Mouse (Mus musculus): Measurements from ENCODE around the gene Phospho1. TPM values are rescaled to one million over a fixed set of nuclear protein-coding genes. Genes with fewer than 3 reads are reported as not detected.

Phospho1 gene
- total RNA-seq, 4 experiments from 2014 or later: 44.2 to 51.8 (median 50.0) TPM

DNA sequence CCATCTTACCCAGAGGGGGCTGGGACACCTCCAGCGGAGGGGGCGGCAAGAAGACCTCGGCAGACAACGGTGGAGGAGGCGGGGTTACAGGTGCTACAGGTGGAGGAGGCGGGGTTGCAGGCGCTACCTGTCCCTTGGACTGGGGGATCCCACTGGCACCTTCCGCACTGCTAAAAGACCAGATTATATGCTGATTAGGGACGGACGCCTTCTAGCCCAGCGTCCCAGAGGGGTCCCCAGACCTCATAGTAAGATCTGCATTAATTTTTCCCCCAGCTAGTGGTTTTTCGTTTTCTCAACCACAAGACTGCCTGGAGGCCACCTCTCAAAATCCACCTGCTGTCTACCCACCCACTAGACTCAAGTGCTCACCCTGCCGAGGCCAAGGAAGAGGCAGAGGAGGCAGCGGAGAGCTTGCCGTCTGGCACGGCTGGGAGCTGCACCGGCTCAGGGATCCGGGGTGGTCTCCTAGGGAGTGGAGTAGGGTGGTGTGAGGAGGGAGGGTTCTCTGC lies 9.4 kb downstream of the Phospho1 start:
- no peak for DNase-seq (ENCODE audit: low spot score in 2 of 2)

DNA sequence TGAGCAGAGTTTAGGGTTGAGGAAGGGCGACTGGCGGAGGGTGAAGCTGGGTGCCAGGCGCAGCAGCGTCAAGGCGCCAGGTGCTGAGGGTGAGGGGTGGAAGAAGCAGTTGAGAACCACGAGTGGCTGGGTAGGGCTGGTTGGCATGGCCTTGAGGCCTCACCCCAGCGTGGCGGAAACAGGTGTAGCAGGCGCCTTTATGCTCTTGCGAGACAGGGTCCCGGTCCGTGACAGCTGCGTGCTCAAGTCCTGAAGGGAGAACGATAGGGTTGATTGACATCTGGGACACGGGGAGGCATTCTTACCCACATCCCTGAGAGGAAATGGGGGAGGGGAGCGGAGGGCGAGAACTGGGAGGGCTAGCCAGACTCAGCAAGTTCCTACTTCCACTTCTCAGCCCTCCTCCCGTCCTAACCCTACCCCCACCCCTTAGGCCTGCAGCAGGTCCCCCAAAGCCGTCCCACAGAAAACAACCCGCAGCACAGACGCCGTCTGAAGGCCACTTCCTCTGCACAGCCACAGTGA lies 9.9 kb downstream of the Phospho1 start:
- no peak for DNase-seq (ENCODE audit: low spot score in 2 of 2)

DNA sequence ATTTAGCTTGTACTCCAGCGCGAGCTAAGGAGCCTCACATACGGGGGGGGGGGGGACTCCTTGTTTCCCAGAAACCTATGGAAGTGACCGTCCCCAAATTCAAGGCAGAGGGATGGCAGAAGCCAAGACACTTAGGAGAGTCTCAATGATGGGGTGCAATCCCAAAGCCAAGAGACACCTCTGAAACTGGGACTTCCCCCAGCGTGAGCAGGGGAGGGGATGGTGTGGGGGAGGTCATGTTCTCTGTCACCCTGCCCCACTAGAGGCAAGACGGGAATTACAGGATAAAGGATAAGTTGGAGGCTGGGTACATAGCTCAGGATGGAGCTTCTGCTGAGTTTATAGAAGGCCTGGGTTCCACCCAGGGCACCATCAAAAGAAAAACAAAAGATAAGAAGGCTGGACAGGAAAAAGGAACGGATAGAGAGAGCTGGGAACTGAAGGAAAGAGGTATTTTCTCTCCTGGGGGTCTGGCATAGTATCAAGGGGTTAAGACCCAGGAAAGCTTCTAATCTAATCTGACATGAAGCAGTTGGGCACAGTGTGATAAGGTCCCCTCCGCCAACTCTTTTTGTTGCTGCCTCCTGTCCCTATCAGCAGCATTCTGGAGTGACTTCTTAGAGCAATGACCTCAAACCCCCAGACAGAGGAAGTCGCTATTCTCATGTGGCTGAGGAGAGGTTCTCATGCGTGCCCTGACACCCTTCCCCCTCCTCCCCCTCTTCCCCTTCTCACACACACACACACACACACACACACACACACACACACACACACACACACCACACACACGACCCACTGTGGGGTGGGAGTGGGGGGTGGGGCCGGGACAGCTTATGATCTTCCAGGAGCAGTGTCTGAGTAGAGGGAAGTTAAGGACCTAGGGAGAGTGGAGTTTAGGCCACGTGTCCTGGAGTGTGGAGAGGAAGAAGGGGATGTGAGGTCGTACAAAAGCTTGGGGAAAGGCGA lies 10.7 kb downstream of the Phospho1 start:
- DNase-seq (ENCODE audit: low spot score in 2 of 2): no peak

GRCm38 (mm10) chr11:95835832-95836231 lies 11.5 kb downstream of the Phospho1 start:
- no peak for DNase-seq (ENCODE audit: low spot score in 2 of 2)

DNA sequence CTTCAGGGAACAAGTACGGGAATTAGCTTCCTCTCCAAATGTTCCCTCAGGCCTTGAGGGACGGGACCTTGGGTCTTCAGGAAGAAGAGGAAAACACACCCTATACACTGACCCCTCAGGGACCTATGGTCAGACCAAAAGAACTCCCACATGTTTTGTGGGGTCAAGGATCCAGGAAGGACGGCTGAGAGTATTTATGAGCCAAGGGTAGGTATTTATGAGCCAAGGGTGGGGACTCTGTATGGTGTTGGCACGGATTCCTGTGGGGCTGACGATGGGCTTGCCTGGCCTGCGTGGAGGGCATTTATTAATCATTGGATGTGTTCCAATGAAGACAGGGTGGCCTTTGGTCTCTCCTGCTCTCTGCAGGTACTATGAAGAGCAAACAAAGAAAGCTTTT lies 12.1 kb downstream of the Phospho1 start:
- DNase-seq (ENCODE audit: low spot score in 2 of 2): no peak

DNA sequence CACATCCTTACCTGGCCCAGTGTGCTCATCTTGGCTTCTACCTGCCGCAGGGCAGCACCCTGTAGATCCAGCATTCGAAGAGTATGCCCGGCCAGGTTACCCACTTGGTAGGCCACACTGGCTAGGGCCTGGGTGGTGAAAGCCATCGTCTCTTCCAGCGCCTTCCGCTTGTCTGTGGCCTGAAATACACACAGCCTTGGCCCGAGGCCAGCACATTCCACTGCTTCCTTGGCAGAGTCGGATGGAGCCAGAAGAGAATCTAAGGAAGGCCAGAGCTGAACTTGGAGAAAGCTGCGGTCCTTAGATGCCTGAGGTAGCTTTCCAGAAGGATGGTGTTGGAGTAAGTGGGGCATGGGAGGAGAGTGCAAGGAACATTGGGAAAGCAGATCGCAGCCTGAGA lies 12.8 kb downstream of the Phospho1 start, which contains the start of gene Gngt2:
Gene Gngt2, plus strand, starts transcription at position 158 of the 400 bp plus-strand sequence.
- DNase-seq (ENCODE audit: low spot score in 2 of 2): no peak

DNA sequence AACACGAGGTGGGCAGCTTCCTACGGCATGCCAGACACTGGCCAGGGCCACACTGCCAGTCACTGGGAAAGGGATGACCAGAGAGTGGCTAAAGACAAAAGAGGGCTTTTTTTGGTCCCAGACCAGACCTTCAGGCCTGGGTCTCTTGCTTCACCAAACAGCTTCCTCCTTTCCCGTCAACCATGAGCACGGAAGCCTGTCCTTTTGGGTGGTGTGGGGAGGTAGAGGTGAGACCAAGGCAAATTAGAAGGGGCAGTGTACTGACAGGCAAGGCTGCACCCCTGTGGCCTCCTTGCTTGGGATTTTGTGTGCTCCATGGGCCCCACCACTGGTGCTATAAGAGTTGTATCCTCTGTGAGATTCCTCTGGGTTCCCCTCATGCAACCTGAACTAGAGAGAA lies 14.3 kb downstream of the Phospho1 start:
- no peak for DNase-seq (ENCODE audit: low spot score in 2 of 2)

- no peak for DNase-seq (ENCODE audit: low spot score in 2 of 2)
Observed at GRCm38 (mm10) chr11:95838999-95839868, 14.9 kb downstream of the Phospho1 start.

DNA sequence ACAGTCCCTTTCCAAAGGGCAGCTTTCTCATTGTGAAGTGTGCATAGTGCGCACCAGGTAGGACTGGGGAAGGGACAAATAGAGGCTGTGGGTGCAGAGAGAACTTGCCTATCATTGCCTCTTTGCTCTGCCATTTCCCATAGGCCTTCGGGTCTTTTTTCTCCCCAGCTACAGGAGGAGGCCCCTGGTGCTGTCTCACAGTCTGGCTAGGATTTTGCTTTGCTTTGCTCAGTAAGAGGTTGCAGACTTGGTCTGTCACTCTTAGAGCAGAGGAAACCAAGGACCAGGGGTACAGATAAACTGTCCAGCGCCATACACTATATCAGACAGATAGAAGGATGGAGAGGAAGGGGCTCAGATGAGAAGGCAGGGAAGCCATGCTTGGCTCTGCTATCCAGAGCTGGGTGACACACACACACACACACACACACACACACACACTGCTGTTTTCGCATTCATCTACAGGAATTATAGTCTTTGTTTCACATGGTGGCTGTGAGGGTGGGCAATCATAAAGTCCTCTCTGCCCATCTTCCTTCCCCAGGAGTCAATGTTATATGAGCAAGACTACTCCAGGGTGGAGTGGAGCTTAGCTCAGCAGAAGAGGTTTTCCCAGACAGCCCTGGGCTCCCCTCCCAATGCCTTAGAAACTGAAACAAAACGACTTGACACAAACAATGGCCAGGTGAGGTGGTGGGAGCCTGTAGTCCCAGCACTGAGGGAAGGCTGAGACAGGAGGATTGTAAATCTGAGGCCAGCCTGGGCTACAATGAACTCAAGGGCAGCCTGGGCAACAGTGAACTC lies 16.6 kb downstream of the Phospho1 start:
- DNase-seq (ENCODE audit: low spot score in 2 of 2): no peak

GRCm38 (mm10) chr11:95841498-95841830 lies 17.2 kb downstream of the Phospho1 start:
- no peak for DNase-seq (ENCODE audit: low spot score in 2 of 2)

GRCm38 (mm10) chr11:95842074-95842681 lies 17.9 kb downstream of the Phospho1 start, which contains the start of gene Abi3:
Gene Abi3, minus strand, starts transcription at chr11:95842476.
- no peak for DNase-seq (ENCODE audit: low spot score in 2 of 2)

DNA sequence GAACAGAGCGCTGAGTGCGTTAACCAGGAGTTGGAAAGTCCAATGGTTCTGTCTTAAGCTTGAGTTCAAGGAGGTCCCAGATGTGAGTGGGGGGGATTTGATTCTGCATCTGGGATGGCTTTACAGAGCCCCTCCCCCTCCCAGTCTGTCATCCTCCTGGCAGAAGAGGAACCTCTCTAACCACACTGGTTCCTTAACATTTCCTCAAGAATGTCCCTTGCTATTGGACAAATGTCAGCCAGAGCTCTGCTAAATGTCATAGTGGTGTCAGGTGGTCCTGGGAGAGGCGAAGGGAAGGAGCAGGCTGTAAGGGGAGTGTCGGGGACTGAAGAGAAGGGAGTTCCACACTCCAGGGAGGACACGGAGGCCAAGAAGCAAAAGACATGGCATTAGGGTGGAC lies 18.7 kb downstream of the Phospho1 start:
- DNase-seq (ENCODE audit: low spot score in 2 of 2): no peak

GRCm38 (mm10) chr11:95843421-95843950 lies 19.2 kb downstream of the Phospho1 start:
- DNase-seq (ENCODE audit: low spot score in 2 of 2): no peak

GRCm38 (mm10) chr11:95844935-95845334 lies 20.6 kb downstream of the Phospho1 start:
- DNase-seq (ENCODE audit: low spot score in 2 of 2): no peak

DNA sequence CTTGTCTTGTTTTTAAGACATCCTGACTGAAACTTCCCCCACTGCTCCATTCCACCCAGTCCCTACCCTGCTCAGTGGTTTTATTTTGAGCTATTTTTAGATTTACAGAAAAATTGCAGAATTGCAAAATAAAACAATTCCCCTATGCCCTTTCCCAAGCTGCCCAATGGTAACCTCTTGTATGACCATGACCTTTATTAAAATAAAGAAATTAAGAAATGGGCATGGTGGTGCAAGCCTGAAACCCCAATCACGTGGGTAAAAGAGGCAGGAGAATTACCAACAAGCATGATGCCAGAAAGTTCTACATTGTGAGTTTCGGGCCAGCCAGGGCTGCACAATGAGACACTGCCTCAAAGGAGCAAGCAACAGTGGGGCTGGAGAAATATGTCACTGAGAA lies 26.6 kb downstream of the Phospho1 start:
- DNase-seq (ENCODE audit: low spot score in 2 of 2): no peak

- DNase-seq (ENCODE audit: low spot score in 2 of 2): peak in 1 of 2 experiments; percentile 30
Observed at GRCm38 (mm10) chr11:95853684-95854083, 29.4 kb downstream of the Phospho1 start.

- DNase-seq (ENCODE audit: low spot score in 2 of 2): no peak
Observed at GRCm38 (mm10) chr11:95857306-95857705, 33.0 kb downstream of the Phospho1 start.

- no peak for DNase-seq (ENCODE audit: low spot score in 2 of 2)
Observed at GRCm38 (mm10) chr11:95857716-95858527, 33.6 kb downstream of the Phospho1 start.

All from layer of hippocampus, adult 8-10 months (tissue).